Mouse (Mus musculus): ENCODE data around the gene Gm7982. TPM values are rescaled to one million over a fixed set of nuclear protein-coding genes. Genes with fewer than 3 reads are reported as not detected.
"Not testable (repeated sequence)": the region's sequence is repeated elsewhere in the genome, so short reads cannot be mapped to it uniquely, and the experiment has no call there.

The Gm7982 gene
- polyA plus RNA-seq (2015; fragmentation: Nextera tagmentation; extraction: Ambion mirVana): not detected in 2 replicates

GRCm38 (mm10) chr5:95741714-95742113, at the start of gene Gm7982:
Gene Gm7982 (plus strand): TSS chr5:95742014.
- H3K4me2 ChIP-seq (replicated peaks); H3K36me3 ChIP-seq; H3K4me1 ChIP-seq (replicated peaks); H3K27me3 ChIP-seq; H3K9me3 ChIP-seq; H3K27ac ChIP-seq; ATAC-seq; H3K4me3 ChIP-seq (replicated peaks); H3K9ac ChIP-seq (replicated peaks): not testable (repeated sequence)
- WGBS: no CpG with 5 or more reads among the region's 3 CpGs

- H3K27ac ChIP-seq; H3K4me1 ChIP-seq (replicated peaks); H3K4me3 ChIP-seq (replicated peaks); H3K9ac ChIP-seq (replicated peaks); H3K9me3 ChIP-seq; H3K27me3 ChIP-seq; ATAC-seq; H3K36me3 ChIP-seq; H3K4me2 ChIP-seq (replicated peaks): not testable (repeated sequence)
- no CpG with 5 or more reads among the region's 1 CpGs for WGBS
Measured at GRCm38 (mm10) chr5:95736073-95736472, 5.7 kb upstream of the Gm7982 start, which contains the start of gene Gm7978. Gene Gm7978 (minus strand): TSS chr5:95736173.

GRCm38 (mm10) chr5:95775690-95776089, 33.9 kb downstream of the Gm7982 start, which contains the start of gene E330014E10Rik:
Gene E330014E10Rik (plus strand): TSS chr5:95775990.
- H3K36me3 ChIP-seq; H3K27ac ChIP-seq; H3K4me1 ChIP-seq (replicated peaks); H3K4me2 ChIP-seq (replicated peaks); H3K9ac ChIP-seq (replicated peaks); ATAC-seq; H3K4me3 ChIP-seq (replicated peaks); H3K9me3 ChIP-seq; H3K27me3 ChIP-seq: not testable (repeated sequence)
- no CpG with 5 or more reads among the region's 2 CpGs for WGBS

Other genes with a start within 250 kb of the Gm7982 start
- not detected in 2 replicates for gene Gm3286, start 231.3 kb upstream of the Gm7982 start, polyA plus RNA-seq (2015; fragmentation: Nextera tagmentation; extraction: Ambion mirVana)
- gene Gm7971, start 147.1 kb upstream of the Gm7982 start, polyA plus RNA-seq (2015; fragmentation: Nextera tagmentation; extraction: Ambion mirVana): not detected in 2 replicates
- not detected in 2 replicates for gene Gm7978, start 5.8 kb upstream of the Gm7982 start, polyA plus RNA-seq (2015; fragmentation: Nextera tagmentation; extraction: Ambion mirVana)
- not detected in 2 replicates for gene E330014E10Rik, start 34.0 kb downstream of the Gm7982 start, polyA plus RNA-seq (2015; fragmentation: Nextera tagmentation; extraction: Ambion mirVana)
- not detected in 2 replicates for gene Cxcl13, start 214.9 kb downstream of the Gm7982 start, polyA plus RNA-seq (2015; fragmentation: Nextera tagmentation; extraction: Ambion mirVana)